Mouse (Mus musculus): ENCODE results near the gene Iqcf1. TPM values are rescaled to one million over a fixed set of nuclear protein-coding genes. Genes with fewer than 3 reads are reported as not detected.

Gene Iqcf1
- total and polyA plus RNA-seq, 3 experiments, result 0.37 TPM; not detected in 2

GRCm38 (mm10) chr9:106501846-106502245, 2.1 kb downstream of the Iqcf1 start:
- Histone ChIP-seq H3K27me3 (ENCODE audit: control insufficient read depth, insufficient read depth, low read length) (no peaks in the 10 kb centered on the region), H3K9ac (ENCODE audit: low read depth, low read length) (no peak overlapping the region), H3K27ac (no peak overlapping the region), H3K36me3 (ENCODE audit: control insufficient read depth, insufficient read depth, low read length) (no peaks in the 10 kb centered on the region), H3K79me2 (replicated peaks; ENCODE audit: control insufficient read depth, insufficient read depth, low read length) (no peaks in the 10 kb centered on the region), H3K4me1 (ENCODE audit: control insufficient read depth, insufficient read depth, low read length) (no peaks in the 10 kb centered on the region), H3K4me3 (no peak overlapping the region)
- no peak for DNase-seq
- TF ChIP-seq CTCF (IDR thresholded peaks at IDR 0.05) (no peak), EP300 (IDR thresholded peaks at IDR 0.05; ENCODE audit: insufficient read depth, low read depth, low read length) (no peak), POLR2A (IDR thresholded peaks at IDR 0.05; ENCODE audit: insufficient read depth, low read depth, low read length) (no peak)
- 86% methylated on average over 22 of the region's 22 CpGs for WGBS
- intact Hi-C loops (cut with DNase I), result no loop called here

- no peak overlapping the region for H3K4me3 ChIP-seq
- H3K27ac ChIP-seq, result no peak overlapping the region
- no peak for DNase-seq
- H3K27me3 ChIP-seq (ENCODE audit: control insufficient read depth, insufficient read depth, low read length), result no peaks in the 10 kb centered on the region
- TF ChIP-seq CTCF (IDR thresholded peaks at IDR 0.05), result no peak
- no peak for TF ChIP-seq POLR2A (IDR thresholded peaks at IDR 0.05; ENCODE audit: insufficient read depth, low read depth, low read length)
- no peak for TF ChIP-seq EP300 (IDR thresholded peaks at IDR 0.05; ENCODE audit: insufficient read depth, low read depth, low read length)
- intact Hi-C loops (cut with DNase I), result no loop called here
- H3K36me3 ChIP-seq (ENCODE audit: control insufficient read depth, insufficient read depth, low read length), result no peaks in the 10 kb centered on the region
- H3K79me2 ChIP-seq (replicated peaks; ENCODE audit: control insufficient read depth, insufficient read depth, low read length), result no peaks in the 10 kb centered on the region
- no peaks in the 10 kb centered on the region for H3K4me1 ChIP-seq (ENCODE audit: control insufficient read depth, insufficient read depth, low read length)
- WGBS, result 76% methylated on average over 6 of the region's 6 CpGs
- H3K9ac ChIP-seq (ENCODE audit: low read depth, low read length), result no peak overlapping the region
Observed at GRCm38 (mm10) chr9:106504246-106504645, 4.5 kb downstream of the Iqcf1 start.

- no peak overlapping the region for H3K4me3 ChIP-seq
- H3K27me3 ChIP-seq (ENCODE audit: control insufficient read depth, insufficient read depth, low read length), result no peaks in the 10 kb centered on the region
- intact Hi-C loops (cut with DNase I), result no loop called here
- H3K4me1 ChIP-seq (ENCODE audit: control insufficient read depth, insufficient read depth, low read length), result no peaks in the 10 kb centered on the region
- H3K9ac ChIP-seq (ENCODE audit: low read depth, low read length), result no peak overlapping the region
- H3K36me3 ChIP-seq (ENCODE audit: control insufficient read depth, insufficient read depth, low read length), result no peaks in the 10 kb centered on the region
- TF ChIP-seq POLR2A (IDR thresholded peaks at IDR 0.05; ENCODE audit: insufficient read depth, low read depth, low read length) (no peak), EP300 (IDR thresholded peaks at IDR 0.05; ENCODE audit: insufficient read depth, low read depth, low read length) (no peak), CTCF (IDR thresholded peaks at IDR 0.05) (no peak)
- H3K27ac ChIP-seq, result no peak overlapping the region
- 85% methylated on average over 10 of the region's 10 CpGs for whole genome bisulfite sequencing
- no peaks in the 10 kb centered on the region for H3K79me2 ChIP-seq (replicated peaks; ENCODE audit: control insufficient read depth, insufficient read depth, low read length)
- DNase-seq, result no peak
Observed at GRCm38 (mm10) chr9:106509356-106509755, 9.6 kb downstream of the Iqcf1 start.

- Histone ChIP-seq H3K79me2 (replicated peaks; ENCODE audit: control insufficient read depth, insufficient read depth, low read length) (no peaks in the 10 kb centered on the region), H3K36me3 (ENCODE audit: control insufficient read depth, insufficient read depth, low read length) (no peaks in the 10 kb centered on the region), H3K9ac (ENCODE audit: low read depth, low read length) (no peak overlapping the region), H3K27me3 (ENCODE audit: control insufficient read depth, insufficient read depth, low read length) (no peaks in the 10 kb centered on the region; the same call in 1 of the 2 replicates), H3K4me1 (ENCODE audit: control insufficient read depth, insufficient read depth, low read length) (no peaks in the 10 kb centered on the region), H3K4me3 (no peak overlapping the region), H3K27ac (no peak overlapping the region)
- 34% methylated on average over 13 of the region's 13 CpGs for WGBS
- no peak for TF ChIP-seq POLR2A (IDR thresholded peaks at IDR 0.05; ENCODE audit: insufficient read depth, low read depth, low read length)
- DNase-seq, result no peak
- intact Hi-C loops (cut with DNase I), result no loop called here
Observed at GRCm38 (mm10) chr9:106512729-106513450, 13.1 kb downstream of the Iqcf1 start.

- Histone ChIP-seq H3K79me2 (replicated peaks; ENCODE audit: control insufficient read depth, insufficient read depth, low read length) (no peaks in the 10 kb centered on the region), H3K27ac (no peak overlapping the region), H3K9ac (ENCODE audit: low read depth, low read length) (no peak overlapping the region), H3K4me1 (ENCODE audit: control insufficient read depth, insufficient read depth, low read length) (no peaks in the 10 kb centered on the region), H3K27me3 (ENCODE audit: control insufficient read depth, insufficient read depth, low read length) (no peaks in the 10 kb centered on the region; the same call in 1 of the 2 replicates), H3K4me3 (no peak overlapping the region), H3K36me3 (ENCODE audit: control insufficient read depth, insufficient read depth, low read length) (no peaks in the 10 kb centered on the region)
- TF ChIP-seq EP300 (IDR thresholded peaks at IDR 0.05; ENCODE audit: insufficient read depth, low read depth, low read length), result no peak
- no peak for TF ChIP-seq POLR2A (IDR thresholded peaks at IDR 0.05; ENCODE audit: insufficient read depth, low read depth, low read length)
- TF ChIP-seq CTCF (IDR thresholded peaks at IDR 0.05), result no peak
- 80% methylated on average over 6 of the region's 6 CpGs for WGBS
- DNase-seq, result no peak
- intact Hi-C loops (cut with DNase I), result no loop called here
Observed at GRCm38 (mm10) chr9:106513566-106513965, 13.8 kb downstream of the Iqcf1 start.

- Histone ChIP-seq H3K36me3 (ENCODE audit: control insufficient read depth, insufficient read depth, low read length) (no peaks in the 10 kb centered on the region), H3K4me3 (no peak within 1 kb of the TSS), H3K4me1 (ENCODE audit: control insufficient read depth, insufficient read depth, low read length) (no peaks in the 10 kb centered on the region), H3K27ac (no peak within 1 kb of the TSS), H3K9ac (ENCODE audit: low read depth, low read length) (no peak within 1 kb of the TSS), H3K79me2 (replicated peaks; ENCODE audit: control insufficient read depth, insufficient read depth, low read length) (no peaks in the 10 kb centered on the region), H3K27me3 (ENCODE audit: control insufficient read depth, insufficient read depth, low read length) (no peaks in the 10 kb centered on the region; the same call in 1 of the 2 replicates)
- no peak for TF ChIP-seq EP300 (IDR thresholded peaks at IDR 0.05; ENCODE audit: insufficient read depth, low read depth, low read length)
- TF ChIP-seq CTCF (IDR thresholded peaks at IDR 0.05), result no peak
- TF ChIP-seq POLR2A (IDR thresholded peaks at IDR 0.05; ENCODE audit: insufficient read depth, low read depth, low read length), result no peak
- intact Hi-C loops (cut with DNase I), result no loop called here
- WGBS, result 81% methylated on average over 4 of the region's 4 CpGs
- DNase-seq, result no peak
Observed at GRCm38 (mm10) chr9:106514273-106514672, 14.5 kb downstream of the Iqcf1 start, which contains the start of gene Iqcf5. Iqcf5 (plus strand) TSS chr9:106514573.
